Mouse (Mus musculus) lung, adult 2 months (tissue): ENCODE results near the gene Tspan31.

Source experiments
- CTCF ChIP-seq: fragments of 200-500 bp; IDR thresholded peaks from 2 replicates; pipeline ENCODE4 v1.5.1; 2011; ENCODE audit warnings: mild to moderate bottlenecking, low read length, control low read depth; ENCODE audit not compliant: insufficient read depth
- POLR2A ChIP-seq: fragments of 200-500 bp; IDR thresholded peaks from 2 replicates; pipeline ENCODE4 v1.6.1; 2011; ENCODE audit warnings: low read depth, mild to moderate bottlenecking, control low read depth, low read length, borderline replicate concordance; ENCODE audit errors: extremely low read depth

GRCm38 (mm10) chr10:127098514-127098913 lies 28.4 kb upstream of the Tspan31 start:
- no peak for TF ChIP-seq CTCF
- no peak for TF ChIP-seq POLR2A
